Mouse (Mus musculus) cerebellum, postnatal 14 days (tissue): ENCODE results near the gene Zic5.

Experiments
- DNase-seq, 2 experiments: peaks; one replicate each; pipeline ENCODE4 v3.0.0; 2021; ENCODE audit warnings: mixed read lengths in 2 of 2

Zic5 gene

GRCm38 (mm10) chr14:122479461-122480109 is 14.1 kb upstream of the Zic5 start:
- DNase-seq, result peak; percentile 20 to 41

GRCm38 (mm10) chr14:122478574-122479011 is 13.1 kb upstream of the Zic5 start:
- DNase-seq, result peak; percentile 75 to 77

- DNase-seq, result peak in 1 of 2 experiments; percentile 24
These were observed 12.6 kb upstream of the Zic5 start for GRCm38 (mm10) chr14:122477971-122478573.

GRCm38 (mm10) chr14:122477261-122477671 is 11.8 kb upstream of the Zic5 start:
- DNase-seq, result peak; percentile 47 to 54

GRCm38 (mm10) chr14:122476822-122477215 is 11.3 kb upstream of the Zic5 start:
- no peak for DNase-seq

GRCm38 (mm10) chr14:122476041-122476821 is 10.8 kb upstream of the Zic5 start:
- DNase-seq, result peak; percentile 65 to 76

- DNase-seq, result peak in 1 of 2 experiments; percentile 57
These were observed 10.1 kb upstream of the Zic5 start for GRCm38 (mm10) chr14:122475557-122476040.

GRCm38 (mm10) chr14:122474891-122475556 is 9.5 kb upstream of the Zic5 start, which contains the start of gene Zic2:
Gene Zic2, plus strand, starts transcription at chr14:122475435.
- DNase-seq, result peak; percentile 94 to 96

GRCm38 (mm10) chr14:122474041-122474890 is 8.8 kb upstream of the Zic5 start:
- DNase-seq, result peak; percentile 91 to 92

GRCm38 (mm10) chr14:122473211-122473751 is 7.8 kb upstream of the Zic5 start:
- DNase-seq, result peak; percentile 72 to 73

GRCm38 (mm10) chr14:122472647-122473046 is 7.2 kb upstream of the Zic5 start:
- peak; percentile 68 to 69 for DNase-seq

GRCm38 (mm10) chr14:122472161-122472560 is 6.7 kb upstream of the Zic5 start:
- DNase-seq, result peak; percentile 71 to 74

- peak; percentile 78 to 84 for DNase-seq
These were observed 6.1 kb upstream of the Zic5 start for GRCm38 (mm10) chr14:122471449-122472085.

GRCm38 (mm10) chr14:122468971-122469755 is 3.7 kb upstream of the Zic5 start:
- DNase-seq, result peak; percentile 64 to 74

GRCm38 (mm10) chr14:122467926-122468841 is 2.7 kb upstream of the Zic5 start:
- DNase-seq, result peak; percentile 58 to 74

- peak in 1 of 2 experiments; percentile 51 for DNase-seq
These were observed 1.4 kb upstream of the Zic5 start for GRCm38 (mm10) chr14:122466756-122467362.

GRCm38 (mm10) chr14:122465931-122466490 is 534 bp upstream of the Zic5 start:
- peak in 1 of 2 experiments; percentile 44 for DNase-seq

GRCm38 (mm10) chr14:122464351-122464762 is 1.1 kb downstream of the Zic5 start:
- no peak for DNase-seq
